Mouse (Mus musculus) cerebellum, adult (tissue): ENCODE measurements around the gene Duxf3.
A peak's percentile ranks its signal among the peaks of the same experiment; 100 is the strongest.
"Not testable (repeated sequence)": the region's sequence is repeated elsewhere in the genome, so short reads cannot be mapped to it uniquely, and the experiment has no call there.

Source experiments
- ATAC-seq: cut with Nextera tagmentation; 2 replicates; pipeline ENCODE4 v1.9.2; 2017; ENCODE audit warnings: mild to moderate bottlenecking, moderate library complexity, mixed read lengths; ENCODE audit not compliant: insufficient number of reproducible peaks, low FRiP score, low TSS enrichment

The Duxf3 gene

DNA sequence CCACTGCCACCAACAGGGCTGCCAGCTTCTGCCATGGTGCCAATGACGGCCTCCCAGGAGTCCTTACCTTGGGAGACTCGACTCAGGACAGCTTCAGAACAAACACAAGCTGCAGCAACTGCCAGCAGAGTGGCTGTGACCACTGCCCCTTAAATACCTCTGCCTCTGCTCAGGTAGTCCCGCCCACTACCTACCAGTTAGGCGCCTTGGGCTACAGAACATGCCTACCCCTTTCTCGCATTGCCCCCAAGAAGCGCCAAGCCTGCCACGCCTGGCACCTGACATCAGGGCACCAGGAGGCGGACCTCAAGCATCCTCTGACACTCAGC lies at the start of gene Duxf3:
Gene Duxf3 (minus strand): TSS at position 35 of the 329 bp plus-strand sequence.
- peak; percentile 46 for ATAC-seq

DNA sequence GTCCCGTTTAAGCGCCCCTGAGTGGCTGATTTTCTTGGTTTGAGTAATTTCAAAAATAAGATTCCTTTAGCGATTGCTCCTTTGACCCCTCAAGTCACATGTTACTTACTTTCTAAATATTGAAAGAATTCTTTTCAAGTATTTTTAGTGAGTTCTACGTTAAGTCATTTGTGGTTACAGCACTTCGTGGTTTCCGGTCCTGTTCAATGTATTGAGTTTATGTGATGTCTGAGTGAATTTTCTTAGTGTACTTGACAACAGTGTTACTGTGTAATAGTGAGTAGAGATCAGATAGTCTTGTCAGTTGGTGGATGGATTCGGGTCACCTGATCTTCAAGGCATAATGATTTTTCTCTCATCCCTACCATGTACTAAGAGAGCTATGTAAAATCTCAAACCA lies 49.8 kb upstream of the Duxf3 start:
- ATAC-seq: no peak

DNA sequence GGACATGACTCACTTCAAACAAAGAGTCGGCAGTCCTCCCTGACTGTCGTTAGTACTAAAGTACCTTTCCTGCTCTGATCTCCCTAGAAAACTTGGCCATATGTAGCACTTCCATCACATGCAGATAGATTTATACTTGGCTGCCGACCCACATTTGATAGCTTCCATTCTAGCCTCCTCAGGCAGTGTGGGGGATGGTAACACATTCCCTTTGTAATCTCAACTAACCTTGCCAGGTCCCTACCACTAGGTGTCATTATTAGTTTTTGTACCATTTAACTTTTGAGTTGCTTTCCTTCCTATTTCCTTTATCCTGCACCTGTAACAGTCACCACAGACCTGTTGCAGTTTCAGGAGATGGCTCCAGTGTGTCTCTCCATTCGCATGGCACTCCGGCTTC lies 26.0 kb upstream of the Duxf3 start:
- ATAC-seq: no peak

DNA sequence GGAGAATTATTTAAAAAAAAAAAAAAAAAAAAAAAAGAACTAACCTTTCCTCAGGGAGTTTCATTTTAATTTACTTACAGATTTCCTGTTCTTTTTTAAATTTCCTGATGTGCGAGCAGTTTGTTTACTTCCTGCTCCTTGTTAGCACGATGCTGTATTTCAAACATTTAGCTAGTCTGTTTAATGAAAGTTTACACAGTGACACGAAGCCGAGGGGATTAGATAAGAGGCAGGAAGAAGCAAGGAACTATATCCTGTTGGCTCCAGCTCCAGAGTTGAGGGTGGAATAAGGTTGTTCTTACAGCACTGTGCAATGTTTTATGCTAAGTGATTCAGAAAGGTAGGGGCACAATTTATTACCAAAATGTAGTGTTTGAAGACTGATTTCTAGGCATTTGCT lies 23.5 kb upstream of the Duxf3 start:
- ATAC-seq: no peak

DNA sequence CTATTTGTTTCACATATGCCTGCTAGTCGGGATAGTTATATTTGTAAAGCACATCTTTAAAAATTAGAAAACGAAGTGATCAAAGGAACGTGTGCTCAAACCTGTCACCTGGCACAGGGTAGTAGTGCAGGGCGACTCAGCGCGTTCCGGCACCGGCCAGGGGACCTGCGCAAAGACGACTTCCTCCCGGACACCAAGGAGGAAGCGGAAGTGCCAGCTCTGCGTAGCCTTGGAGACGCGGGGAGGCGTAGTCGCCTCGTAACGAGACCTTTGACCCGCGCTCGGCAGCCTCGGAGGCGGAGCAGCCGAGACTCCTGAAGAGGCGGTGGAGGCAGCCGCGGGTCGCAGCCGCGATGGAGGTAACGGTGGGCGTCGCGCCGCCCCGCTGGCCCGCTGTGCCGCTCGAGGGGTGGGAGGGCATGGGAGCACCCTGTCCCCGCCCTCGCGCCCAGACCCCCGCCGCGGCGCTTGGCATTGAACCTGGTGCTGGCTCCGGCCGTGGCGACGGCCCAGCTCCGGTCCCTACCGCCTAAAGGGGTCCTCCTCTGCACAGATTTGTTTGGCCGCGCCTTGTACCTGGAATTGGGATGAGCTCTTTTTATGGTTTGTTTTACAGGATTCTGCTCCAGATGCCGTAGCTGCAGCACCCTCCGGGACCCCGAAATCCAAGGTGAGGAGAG lies 22.9 kb upstream of the Duxf3 start, which contains the start of gene Gcc2:
Gene Gcc2 (plus strand): TSS at position 285 of the 680 bp plus-strand sequence.
- peak; percentile 99 for ATAC-seq

DNA sequence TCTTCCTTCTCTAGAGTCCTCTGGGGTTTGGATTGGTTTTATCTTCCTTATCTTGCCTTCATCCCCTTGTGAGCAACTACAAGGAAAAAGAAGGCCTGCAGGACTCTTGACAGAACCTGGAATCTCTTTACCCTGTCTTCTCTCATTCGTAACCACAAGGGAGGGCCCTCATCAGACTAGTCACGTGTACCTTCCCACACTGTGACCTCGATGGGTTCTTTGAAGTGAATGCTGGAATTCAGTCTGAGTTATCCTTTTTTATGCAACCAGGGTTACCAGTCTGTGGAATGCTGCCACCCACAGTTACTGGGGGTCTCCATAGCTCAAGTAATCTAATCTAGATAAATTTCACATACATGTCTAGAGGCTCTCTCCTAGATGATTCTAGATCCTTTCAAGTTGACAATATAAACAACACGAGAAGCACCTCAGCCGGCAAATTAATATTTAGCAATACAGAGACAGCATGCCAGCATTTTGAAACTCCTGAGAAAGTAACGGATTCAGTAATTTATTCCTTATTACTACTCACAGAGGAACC lies 22.2 kb upstream of the Duxf3 start:
- no peak for ATAC-seq

DNA sequence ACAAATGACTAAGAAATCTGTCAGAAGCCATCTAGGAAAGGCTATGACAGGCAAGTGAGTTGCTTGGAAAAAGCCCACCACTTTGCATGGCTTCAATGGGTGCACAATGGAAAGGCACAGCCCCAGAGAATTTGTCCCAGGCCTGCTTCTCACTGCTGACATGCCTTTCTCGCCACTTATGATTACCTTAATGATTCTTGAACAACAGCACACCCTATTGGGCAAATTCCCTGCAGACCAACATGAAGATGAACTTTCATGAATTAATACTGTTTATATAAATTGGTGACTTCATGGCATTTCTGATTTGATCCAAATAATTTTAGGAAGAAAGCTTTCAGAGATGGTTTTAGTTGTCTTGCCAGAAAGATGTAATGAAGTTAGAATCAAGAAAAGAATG lies 17.1 kb upstream of the Duxf3 start:
- no peak for ATAC-seq

DNA sequence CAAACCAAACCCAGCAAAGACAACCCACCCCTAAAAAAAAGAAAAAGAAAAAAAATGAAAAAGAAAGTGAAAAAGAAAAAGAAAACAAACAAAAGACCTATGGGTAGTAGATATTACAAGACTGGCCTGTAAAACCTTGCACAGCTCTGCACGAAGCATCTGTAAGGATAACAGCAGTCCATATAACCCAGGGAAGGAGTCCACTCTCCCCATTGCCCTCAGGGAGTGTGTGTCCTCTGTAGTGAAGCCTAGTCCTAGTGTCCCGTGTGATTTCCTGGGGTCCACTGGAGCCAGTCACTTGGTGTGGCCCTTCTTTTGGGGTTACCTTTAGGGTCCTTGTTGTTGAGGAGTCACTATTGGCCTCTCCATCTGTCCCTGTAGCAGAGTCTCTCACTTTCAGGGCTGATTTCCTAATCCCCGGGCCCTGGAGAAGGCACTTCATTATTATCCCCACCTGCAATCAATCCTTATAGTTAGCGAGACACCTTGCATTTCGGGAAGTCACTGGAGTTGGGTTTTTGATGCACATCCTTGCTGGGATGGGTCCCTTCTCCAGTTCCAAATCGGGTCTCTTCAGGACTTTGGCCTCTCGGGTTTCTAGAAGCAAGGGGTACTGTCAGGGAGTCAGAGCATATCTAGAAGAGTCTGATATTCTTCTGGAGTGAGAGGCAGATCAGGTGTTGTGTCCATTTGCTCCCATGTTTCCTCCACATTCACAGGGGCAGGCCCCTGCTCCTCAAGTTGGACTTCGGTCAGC lies 6.7 kb upstream of the Duxf3 start:
- ATAC-seq: peak; percentile 89

DNA sequence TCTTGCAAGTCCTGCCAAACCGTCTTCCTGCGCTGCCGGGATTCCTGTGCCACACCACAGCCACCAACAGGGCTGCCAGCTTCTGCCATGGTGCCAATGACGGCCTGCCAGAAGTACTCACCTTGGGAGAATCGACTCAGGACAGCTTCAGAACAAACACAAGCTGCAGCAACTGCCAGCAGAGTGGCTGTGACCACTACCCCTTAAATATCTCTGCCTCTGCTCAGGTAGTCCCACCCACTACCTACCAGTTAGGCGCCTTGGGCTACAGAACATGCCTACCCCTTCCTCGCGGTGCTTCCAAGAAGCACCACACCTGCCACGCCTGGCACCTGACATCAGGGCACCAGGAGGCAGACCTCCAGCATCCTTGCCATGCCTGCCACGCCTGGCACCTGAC lies 4.1 kb upstream of the Duxf3 start, which contains the start of gene Gm4981:
Gene Gm4981 (minus strand): TSS at position 89 of the 400 bp plus-strand sequence.
- ATAC-seq: no peak

DNA sequence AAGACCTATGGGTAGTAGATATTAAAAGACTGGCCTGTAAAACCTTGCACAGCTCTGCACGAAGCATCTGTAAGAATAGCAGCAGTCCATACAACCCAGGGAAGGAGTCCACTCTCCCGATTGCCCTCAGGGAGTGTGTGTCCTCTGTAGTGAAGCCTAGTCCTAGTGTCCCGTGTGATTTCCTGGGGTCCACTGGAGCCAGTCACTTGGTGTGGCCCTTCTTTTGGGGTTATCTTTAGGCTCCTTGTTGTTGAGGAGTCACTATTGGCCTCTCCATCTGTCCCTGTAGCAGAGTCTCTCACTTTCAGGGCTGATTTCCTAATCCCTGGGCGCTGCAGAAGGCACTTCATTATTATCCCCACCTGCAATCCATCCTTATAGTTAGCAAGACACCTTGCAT lies 2.5 kb upstream of the Duxf3 start:
- ATAC-seq: not testable (repeated sequence)

DNA sequence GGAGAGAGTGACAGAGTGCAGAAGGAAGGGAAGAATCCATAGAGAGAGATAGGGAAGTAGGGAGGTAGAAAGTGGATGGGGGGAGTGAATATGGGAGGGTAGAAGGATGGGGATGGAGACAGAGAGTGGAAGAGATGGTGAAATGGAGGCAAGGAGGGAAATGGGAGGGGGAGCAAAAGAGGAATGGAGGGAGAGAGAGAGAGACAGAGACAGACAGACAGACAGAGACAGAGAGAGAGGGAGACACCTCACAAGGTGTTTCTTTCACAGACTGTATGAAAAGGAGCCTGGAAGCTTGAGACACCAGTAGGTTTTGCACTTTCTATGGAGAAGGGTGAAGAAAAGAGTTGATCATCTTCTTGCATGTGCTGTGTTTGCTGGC lies 1.3 kb upstream of the Duxf3 start:
- not testable (repeated sequence) for ATAC-seq

DNA sequence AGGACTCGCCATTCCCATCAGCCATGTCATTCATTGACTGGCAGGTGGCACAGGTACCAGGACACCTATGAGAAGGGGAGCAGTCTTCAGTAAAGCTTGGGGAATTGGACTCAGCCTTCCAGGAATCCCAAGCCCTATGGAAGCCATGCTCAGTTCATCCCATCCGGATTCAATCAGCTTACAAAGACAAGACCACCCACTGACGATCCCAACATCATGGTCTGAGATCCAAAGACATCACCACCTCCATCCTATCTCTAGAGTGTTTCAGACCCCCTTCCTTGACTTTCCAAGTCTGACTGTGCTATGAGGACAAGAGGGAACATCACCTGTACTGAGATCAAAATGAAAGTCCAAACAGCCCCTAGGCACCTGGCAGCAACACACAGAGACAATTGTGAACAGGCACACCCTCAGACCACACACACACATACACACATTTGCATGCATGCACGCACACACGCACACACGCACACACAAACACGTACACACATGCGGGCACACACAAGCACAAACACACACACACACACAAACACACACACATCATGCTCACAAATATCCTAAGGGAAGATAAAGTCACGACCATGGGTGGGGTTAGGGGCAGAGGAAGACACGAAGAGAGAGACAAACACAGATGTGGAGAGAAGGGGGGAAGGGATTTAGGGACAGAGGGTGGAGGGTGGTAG lies 722 bp upstream of the Duxf3 start:
- peak; percentile 29 for ATAC-seq

DNA sequence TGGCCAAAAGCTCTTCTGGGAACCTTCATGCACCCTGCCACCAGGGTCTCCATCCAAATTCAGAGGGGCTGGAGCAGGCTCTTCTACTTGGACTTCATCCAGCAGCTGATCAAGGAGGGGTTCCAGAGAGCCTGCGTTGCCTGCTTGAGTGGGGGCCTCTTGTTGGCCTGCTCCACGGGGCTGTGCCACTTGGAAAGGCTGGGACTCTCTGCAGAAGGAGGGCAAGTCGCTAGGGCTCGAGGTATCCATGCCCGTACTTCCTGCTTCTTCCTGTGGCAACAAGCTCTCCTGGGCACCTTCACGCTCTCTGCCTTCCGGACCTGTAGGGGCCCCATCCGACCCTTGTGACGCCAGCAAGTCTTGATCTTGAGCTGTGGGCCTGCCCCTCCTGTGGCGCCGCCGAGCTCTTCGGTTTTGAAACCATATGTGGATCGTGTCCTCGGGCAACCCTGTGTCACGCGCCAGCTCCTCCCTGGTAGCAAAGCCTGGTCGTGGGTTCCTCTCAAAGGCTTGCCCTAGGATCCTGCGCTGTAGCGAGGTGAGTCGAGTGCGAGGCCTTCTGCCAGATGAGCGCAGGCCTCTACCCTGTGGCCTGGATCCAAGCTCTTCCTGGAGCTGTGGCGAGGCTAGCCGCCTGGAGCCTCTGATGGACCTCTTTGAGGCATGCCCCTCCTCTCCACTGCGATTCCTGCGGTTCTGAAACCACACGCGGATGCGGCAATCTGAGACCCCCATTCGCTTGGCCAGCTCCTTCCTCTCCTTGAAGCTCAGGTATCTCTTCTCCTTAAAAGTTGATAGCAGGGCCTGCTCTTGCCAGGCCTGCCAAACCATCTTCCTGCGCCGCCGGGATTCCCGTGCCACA lies 465 bp downstream of the Duxf3 start:
- ATAC-seq: peak; percentile 81

DNA sequence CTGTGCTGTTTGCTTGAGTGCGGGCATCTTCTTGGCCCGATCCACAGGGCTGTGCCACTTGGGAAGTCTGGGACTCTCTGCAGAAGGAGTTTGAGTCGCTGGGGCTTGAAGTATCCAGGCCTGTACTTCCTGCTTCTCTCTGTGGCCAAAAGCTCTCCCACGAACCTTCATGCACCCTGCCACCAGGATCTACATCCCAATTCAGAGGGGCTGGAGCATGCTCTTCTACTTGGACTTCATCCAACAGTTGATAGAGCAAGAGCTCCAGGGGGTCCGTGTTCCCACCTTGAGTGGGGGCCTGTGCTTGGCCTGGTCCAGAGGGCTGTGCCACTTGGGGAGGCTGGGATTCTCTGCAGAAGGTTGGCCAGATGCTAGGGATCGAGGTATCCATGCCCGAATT lies 1.4 kb downstream of the Duxf3 start:
- peak; percentile 36; the same call in 1 of the 2 replicates for ATAC-seq

DNA sequence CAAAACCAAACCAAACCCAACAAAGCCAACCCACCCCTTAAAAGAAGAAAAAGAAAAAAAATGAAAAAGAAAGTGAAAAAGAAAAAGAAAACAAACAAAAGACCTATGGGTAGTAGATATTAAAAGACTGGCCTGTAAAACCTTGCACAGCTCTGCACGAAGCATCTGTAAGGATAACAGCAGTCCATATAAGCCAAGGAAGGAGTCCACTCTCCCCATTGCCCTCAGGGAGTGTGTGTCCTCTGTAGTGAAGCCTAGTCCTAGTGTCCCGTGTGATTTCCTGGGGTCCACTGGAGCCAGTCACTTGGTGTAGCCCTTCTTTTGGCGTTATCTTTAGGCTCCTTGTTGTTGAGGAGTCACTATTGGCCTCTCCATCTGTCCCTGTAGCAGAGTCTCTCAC lies 2.5 kb downstream of the Duxf3 start:
- not testable (repeated sequence) for ATAC-seq

DNA sequence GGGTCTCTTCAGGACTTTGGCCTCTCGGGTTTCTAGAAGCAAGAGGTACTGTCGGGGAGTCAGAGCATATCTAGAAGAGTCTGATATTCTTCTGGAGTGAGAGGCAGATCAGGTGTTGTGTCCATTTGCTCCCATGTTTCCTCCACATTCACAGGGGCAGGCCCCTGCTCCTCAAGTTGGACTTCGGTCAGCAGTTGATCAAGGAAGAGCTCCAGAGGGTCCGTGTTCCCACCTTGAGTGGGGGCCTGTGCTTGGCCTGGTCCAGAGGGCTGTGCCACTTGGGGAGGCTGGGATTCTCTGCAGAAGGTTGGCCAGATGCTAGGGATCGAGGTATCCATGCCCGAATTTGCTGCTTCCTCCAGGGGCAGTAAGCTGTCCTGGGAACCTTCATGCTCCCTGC lies 4.7 kb downstream of the Duxf3 start:
- not testable (repeated sequence) for ATAC-seq

DNA sequence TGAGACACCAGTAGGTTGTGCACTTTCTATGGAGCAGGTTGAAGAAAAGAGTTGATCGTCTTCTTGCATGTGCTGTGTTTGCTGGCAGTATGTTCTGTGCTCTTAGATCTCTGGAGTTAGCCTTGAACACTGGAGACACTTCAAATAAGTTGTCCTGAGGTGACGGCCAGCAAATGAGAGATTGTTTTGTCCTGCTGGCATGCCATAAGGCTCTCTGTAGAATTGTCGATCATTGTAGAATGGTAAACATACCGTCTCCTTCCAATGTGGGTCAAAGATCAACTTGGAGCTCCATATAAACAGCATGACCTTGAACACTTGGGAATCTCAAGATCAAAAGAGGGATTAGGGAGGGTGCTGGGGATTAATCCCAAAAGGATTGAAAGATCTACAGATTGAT lies 6.1 kb downstream of the Duxf3 start:
- not testable (repeated sequence) for ATAC-seq

DNA sequence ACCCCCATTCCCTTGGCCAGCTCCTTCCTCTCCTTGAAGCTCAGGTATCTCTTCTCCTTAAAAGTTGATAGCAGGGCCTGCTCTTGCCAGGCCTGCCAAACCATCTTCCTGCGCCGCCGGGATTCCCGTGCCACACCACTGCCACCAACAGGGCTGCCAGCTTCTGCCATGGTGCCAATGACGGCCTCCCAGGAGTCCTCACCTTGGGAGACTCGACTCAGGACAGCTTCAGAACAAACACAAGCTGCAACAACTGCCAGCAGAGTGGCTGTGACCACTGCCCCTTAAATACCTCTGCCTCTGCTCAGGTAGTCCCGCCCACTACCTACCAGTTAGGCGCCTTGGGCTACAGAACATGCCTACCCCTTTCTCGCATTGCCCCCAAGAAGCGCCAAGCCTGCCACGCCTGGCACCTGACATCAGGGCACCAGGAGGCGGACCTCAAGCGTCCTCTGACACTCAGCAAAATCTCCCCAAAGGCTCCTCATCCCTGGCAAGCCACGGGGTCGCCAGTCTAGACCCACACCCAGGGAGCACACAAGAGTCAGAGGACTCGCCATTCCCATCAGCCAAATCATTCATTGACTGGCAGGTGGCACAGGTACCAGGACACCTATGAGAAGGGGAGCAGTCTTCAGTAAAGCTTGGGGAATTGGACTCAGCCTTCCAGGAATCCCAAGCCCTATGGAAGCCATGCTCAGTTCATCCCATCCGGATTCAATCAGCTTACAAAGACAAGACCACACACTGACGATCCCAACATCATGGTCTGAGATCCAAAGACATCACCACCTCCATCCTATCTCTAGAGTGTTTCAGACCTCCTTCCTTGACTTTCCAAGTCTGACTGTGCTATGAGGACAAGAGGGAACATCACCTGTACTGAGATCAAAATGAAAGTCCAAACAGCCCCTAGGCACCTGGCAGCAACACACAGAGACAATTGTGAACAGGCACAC lies 7.4 kb downstream of the Duxf3 start, which contains the start of gene AW822073:
Gene AW822073 (minus strand): TSS at position 104 of the 959 bp plus-strand sequence.
- ATAC-seq: not testable (repeated sequence)
